ENCODE assay signal across 19 mouse cellular contexts in genomic region chr2:62344367-62344766, GRCm38 (mm10).
"Had no signal": no experiment of that assay in that cellular context is flagged by ENCODE, and none has a peak within 500 bp of the region (broad histone marks: within the 10 kb centered on the region; RNA-seq: fewer than 3 reads in every experiment).

No protein-coding gene starts in this region.

- H3K27me3 ChIP-seq: midbrain, embryonic 12.5 days; neural tube, embryonic 13.5 days; neural tube, embryonic 15.5 days had no signal

- H3K4me2 ChIP-seq: midbrain, embryonic 12.5 days; neural tube, embryonic 13.5 days; neural tube, embryonic 15.5 days had no signal

- ATAC-seq: lung, postnatal 0 days; midbrain, embryonic 16.5 days had no signal

- H3K36me3 ChIP-seq: midbrain, embryonic 10.5 days; midbrain, embryonic 12.5 days; neural tube, embryonic 13.5 days; neural tube, embryonic 15.5 days had no signal

- H3K9ac ChIP-seq: liver, embryonic 14.5 days; midbrain, embryonic 12.5 days; neural tube, embryonic 13.5 days; neural tube, embryonic 15.5 days had no signal

- H3K4me3 ChIP-seq: midbrain, embryonic 10.5 days; midbrain, embryonic 12.5 days; myocyte; neural tube, embryonic 13.5 days; neural tube, embryonic 15.5 days had no signal

- DNase-seq: lung, adult 2 months; lung, postnatal 14 days; lung, postnatal 36 days; midbrain, embryonic 14.5 days; right cerebral cortex, adult 18-20 months; right cerebral cortex, postnatal 25 days; right cerebral cortex, postnatal 4 days; spleen, adult 18-20 months; thymus, adult 18-20 months; thymus, postnatal 14 days; thymus, postnatal 36 days had no signal

- H3K27ac ChIP-seq: liver, embryonic 14.5 days; midbrain, embryonic 10.5 days; midbrain, embryonic 12.5 days; neural tube, embryonic 13.5 days; neural tube, embryonic 15.5 days had no signal

- H3K9me3 ChIP-seq: midbrain, embryonic 10.5 days; midbrain, embryonic 12.5 days; neural tube, embryonic 13.5 days; neural tube, embryonic 15.5 days had no signal
